Mouse (Mus musculus): ENCODE results near the gene Spdye4c. TPM values are rescaled to one million over a fixed set of nuclear protein-coding genes. Genes with fewer than 3 reads are reported as not detected.
A peak's percentile ranks its signal among the peaks of the same experiment; 100 is the strongest.

The Spdye4c gene
- total RNA-seq (2022), result not detected

DNA sequence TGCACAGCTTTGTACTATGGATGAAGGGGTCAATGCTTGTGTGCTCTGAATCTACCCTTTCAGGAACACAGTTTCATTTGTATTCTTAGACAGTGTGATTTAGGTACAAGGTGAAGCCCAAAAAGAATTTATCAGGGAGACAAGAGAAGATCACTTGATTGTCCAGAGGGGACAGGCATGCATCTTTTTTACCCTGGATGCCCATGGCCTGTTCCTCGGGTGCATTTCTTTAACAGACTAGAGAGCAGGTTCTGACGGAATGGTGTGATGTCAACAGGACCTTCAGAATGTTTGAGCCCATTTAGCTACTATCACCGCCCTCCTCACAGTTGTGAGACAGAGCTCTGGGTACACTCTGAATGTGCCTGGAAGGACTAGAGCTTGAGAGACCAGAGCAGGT, at the start of gene Spdye4c:
Spdye4c (plus strand) TSS at position 301 of the 400 bp plus-strand sequence.
- no peak for DNase-seq

- no peak for DNase-seq
Measured at GRCm38 (mm10) chr2:128543495-128543894, 47.5 kb upstream of the Spdye4c start.

DNA sequence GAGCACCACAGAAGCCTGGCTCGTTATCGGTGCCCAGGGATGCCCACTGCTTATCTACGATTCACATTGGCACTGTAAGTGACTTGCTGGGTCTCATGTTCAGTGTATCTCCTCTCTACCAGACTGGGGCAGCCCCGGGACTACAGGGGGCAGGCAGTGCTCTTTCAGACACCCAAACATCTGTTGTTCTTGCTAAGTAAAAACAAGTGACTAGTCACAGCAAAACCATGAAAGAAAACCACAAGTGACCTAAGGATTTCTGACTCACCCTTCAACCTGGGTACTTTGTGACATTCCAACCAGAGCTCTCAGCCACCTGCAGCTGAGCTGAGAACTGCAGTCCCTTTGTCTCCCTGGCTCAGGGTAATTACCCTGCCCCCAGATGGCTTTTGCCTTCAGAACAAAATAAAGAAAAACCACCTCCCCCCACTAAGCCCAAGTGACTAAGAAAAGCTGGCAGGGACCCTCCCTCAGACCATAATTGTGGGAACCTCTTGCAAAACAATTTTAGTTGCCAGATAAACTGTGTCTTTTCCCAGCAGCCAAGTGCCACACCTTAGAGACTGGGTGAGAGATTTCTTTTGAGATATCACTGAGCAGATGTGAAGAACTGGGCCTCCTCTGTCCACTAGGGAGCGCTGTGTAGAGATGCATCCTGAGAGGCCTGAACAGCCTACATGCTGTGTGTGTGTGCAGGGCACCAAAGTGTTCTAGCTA, 46.4 kb upstream of the Spdye4c start:
- no peak for DNase-seq

GRCm38 (mm10) chr2:128545447-128545846, 45.6 kb upstream of the Spdye4c start:
- DNase-seq, result no peak

DNA sequence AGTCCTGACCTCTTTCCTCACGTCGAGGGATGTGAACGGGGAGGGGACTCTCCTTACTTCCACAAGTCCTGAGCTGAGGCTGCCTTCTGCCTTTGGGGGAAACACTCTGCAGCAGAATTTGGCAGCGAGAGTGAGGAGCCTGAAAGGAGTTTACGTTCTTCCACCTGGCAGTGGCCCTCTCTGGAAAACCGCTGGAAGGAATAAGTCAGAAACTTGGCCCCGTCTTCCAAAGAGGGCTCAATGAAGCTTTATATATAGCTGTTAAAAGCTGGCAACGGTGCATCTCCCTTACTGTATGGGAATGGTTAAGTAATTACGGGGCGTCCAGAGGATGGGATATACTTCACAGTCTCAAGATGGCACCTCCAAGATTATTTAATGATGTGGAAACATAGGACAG, 43.9 kb upstream of the Spdye4c start:
- no peak for DNase-seq

- DNase-seq, result no peak
Measured at GRCm38 (mm10) chr2:128548262-128548661, 42.7 kb upstream of the Spdye4c start.

- DNase-seq, result no peak
Measured at GRCm38 (mm10) chr2:128549561-128549960, 41.4 kb upstream of the Spdye4c start.

GRCm38 (mm10) chr2:128549963-128550362, 41.0 kb upstream of the Spdye4c start:
- DNase-seq, result no peak

DNA sequence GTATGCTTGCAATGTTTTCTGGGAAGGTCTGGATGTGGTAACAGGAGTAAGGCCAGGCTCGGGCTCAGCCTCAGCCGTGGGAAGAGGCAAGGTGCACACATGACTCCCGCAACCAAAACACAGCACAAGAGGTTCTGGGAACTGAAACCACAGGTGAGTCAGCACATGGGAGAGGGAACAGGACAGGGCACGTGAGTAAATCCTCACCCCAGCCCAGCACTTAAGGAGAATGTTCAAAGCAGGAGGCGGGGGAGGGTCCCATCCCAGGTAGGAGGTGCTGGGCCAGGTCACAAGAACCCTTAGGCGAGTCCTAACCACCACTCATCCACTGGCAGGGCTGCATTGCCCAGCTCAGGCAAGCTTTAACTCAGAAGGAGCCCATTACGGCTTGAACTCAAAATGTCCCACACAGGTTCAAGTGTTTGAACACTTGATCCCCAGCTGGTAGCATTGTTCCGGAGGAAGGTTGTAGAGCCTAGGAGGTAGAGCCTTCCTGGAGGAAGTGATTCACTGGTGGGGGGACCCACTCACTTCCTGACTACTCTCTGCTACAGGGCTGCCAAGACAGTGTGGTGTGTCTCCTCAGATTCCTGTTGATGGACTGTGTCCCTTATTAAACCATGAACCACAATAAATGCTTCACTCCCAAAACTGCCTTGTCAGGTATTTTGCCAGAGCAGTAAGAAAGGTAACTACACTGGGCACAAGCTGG, 38.8 kb upstream of the Spdye4c start:
- no peak for DNase-seq

- no peak for DNase-seq
Measured at GRCm38 (mm10) chr2:128552798-128553720, 38.0 kb upstream of the Spdye4c start.

GRCm38 (mm10) chr2:128555082-128555481, 35.9 kb upstream of the Spdye4c start:
- DNase-seq, result no peak

GRCm38 (mm10) chr2:128564195-128564594, 26.8 kb upstream of the Spdye4c start:
- DNase-seq, result no peak

- no peak for DNase-seq
Measured at GRCm38 (mm10) chr2:128565904-128566303, 25.1 kb upstream of the Spdye4c start.

- DNase-seq, result no peak
Measured at GRCm38 (mm10) chr2:128566304-128567147, 24.5 kb upstream of the Spdye4c start.

- DNase-seq, result no peak
Measured at GRCm38 (mm10) chr2:128568018-128568417, 23.0 kb upstream of the Spdye4c start.

GRCm38 (mm10) chr2:128568490-128568889, 22.5 kb upstream of the Spdye4c start:
- DNase-seq, result no peak

- no peak for DNase-seq
Measured at GRCm38 (mm10) chr2:128571001-128571400, 20.0 kb upstream of the Spdye4c start.

GRCm38 (mm10) chr2:128572726-128573624, 18.0 kb upstream of the Spdye4c start:
- DNase-seq, result peak; percentile 64

GRCm38 (mm10) chr2:128582881-128583280, 8.1 kb upstream of the Spdye4c start:
- DNase-seq, result no peak

DNA sequence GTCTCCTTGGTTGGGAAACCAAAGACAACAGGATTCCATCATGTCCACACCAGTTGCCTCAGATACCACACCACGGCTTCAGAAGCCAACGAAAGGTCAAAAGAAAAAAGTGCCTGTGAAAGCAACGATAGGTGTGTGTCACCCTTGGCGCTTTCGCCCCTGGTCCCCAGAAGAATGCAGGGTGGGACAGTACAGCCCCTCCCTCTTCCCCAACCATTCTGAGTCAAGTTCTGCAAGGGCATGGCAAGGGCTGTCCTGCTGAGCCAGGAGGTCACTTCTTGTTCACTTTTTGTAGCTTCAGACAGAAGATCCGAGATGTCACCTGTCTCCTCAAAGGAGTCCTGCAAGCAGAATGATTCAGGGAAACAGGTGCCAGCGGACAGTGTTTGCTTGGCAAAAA, 1.3 kb downstream of the Spdye4c start:
- DNase-seq, result no peak

DNA sequence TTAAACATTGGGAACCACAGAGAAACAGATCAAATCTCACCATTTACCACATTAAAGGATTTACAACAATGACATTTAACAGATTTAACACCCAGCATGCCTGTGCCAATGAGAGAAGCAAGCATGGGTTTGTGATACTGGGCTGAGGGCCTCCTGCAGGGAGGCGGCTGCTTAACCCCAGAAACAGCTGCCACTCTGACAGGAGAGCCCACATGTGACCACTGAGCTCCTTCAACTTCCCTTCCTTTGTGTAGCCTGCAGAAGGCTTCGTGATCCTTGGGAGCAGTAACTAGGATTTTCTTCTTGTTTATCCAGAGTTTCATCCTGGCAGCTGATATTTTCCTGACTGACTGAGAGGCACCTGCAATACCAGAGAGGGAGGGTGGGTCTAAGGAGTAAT, 10.5 kb downstream of the Spdye4c start:
- DNase-seq, result no peak
